Mouse (Mus musculus): ENCODE data around the gene Carns1. TPM values are rescaled to one million over a fixed set of nuclear protein-coding genes. Genes with fewer than 3 reads are reported as not detected.

Carns1 gene
- 93.0 to 107 TPM (median 97.9 TPM) in 4 replicates for total RNA-seq (2023)

GRCm38 (mm10) chr19:4175368-4175947 is at the start of gene Carns1:
TSS of gene Carns1 (minus strand) at chr19:4175479.

DNA sequence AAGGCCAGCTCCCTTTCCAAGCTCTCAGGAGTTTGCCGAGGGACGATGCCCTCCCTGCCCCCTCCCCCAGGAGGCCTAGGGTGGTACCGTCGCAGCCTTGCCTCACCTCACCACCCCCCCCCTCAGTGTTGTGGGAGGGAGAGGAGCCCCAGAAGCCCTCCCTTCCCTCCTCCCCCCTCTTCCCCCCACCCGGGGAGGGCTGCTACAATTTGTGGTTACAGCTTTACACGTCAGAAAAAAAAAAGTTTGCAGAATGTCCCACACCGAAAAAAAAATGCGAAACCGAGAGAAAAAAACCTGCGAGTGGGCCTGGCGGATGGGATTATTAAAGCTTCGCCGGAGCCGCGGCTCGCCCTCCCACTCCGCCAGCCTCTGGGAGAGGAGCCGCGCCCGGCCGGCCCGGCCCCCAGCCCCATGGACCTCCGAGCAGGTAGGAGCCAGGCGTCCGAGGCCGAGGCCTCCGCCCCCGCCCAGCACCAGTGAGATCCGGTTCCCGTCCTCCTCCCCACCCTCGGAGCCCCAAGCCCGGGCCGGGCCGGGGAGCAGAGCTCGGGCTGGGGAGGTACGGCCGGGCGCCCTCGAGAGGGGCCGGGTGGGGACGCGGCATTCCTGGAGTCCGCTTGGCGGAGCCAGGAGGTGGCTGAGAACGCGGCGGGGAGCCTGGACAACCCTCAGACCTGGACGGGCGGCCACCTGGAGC is 38.9 kb upstream of the Carns1 start, which contains the start of the genes Clcf1 and AC109138.7:
Clcf1 (plus strand) TSS at position 168 of the 700 bp plus-strand sequence.
AC109138.7 (plus strand) TSS at position 287 of the 700 bp plus-strand sequence.

GRCm38 (mm10) chr19:4201291-4201909 is 26.1 kb upstream of the Carns1 start, which contains the start of gene Rad9a:
TSS of gene Rad9a (minus strand) at chr19:4201662.

DNA sequence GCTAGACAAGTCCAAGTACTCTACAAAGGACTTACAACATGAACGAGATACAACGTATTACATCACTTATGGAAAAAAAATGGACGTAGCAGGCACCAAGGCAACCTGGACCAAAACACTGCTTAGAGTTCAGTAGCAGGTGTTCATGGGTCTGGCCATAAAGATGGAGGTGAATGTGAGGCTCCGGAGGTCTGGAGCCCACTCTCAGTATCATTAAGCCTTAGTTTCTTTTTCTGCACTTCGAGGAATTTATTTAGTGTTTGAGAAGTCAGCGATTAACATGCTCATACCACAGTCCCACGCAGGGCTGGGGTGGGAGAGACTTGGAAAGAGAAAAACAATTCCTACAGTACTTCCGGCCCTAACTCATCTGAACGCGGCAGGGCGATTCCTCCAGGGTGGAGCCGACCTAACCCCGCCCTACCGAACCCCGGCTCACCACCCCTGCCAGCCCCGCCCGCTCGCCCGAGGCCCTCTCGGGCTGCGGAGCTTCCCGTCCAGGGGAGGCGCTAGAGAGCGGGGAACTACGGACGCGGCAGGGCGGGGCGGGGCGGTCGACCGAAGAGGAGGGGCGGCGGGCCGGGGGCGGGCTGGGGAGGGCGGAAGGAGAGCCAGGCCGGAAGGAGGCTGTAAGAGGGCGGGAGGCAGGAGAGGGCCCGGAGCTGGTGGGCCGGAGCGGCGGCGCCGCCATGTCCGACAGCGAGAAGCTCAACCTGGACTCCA is 16.4 kb upstream of the Carns1 start, which contains the start of gene Ppp1ca:
Ppp1ca (plus strand) TSS at position 538 of the 723 bp plus-strand sequence.

GRCm38 (mm10) chr19:4190831-4191334 is 15.6 kb upstream of the Carns1 start, which contains the start of gene Tbc1d10c:
TSS of gene Tbc1d10c (minus strand) at chr19:4191284.

GRCm38 (mm10) chr19:4162646-4163542 is 12.4 kb downstream of the Carns1 start, which contains the start of gene Rps6kb2:
TSS of gene Rps6kb2 (minus strand) at chr19:4163354.

GRCm38 (mm10) chr19:4153232-4153654 is 22.0 kb downstream of the Carns1 start, which contains the start of gene Ptprcap:
TSS of gene Ptprcap (plus strand) at chr19:4153604.

GRCm38 (mm10) chr19:4148491-4148806 is 26.8 kb downstream of the Carns1 start, which contains the start of gene Coro1b:
TSS of gene Coro1b (plus strand) at chr19:4148619.

GRCm38 (mm10) chr19:4143759-4144268 is 31.5 kb downstream of the Carns1 start, which contains the start of gene Cabp4:
TSS of gene Cabp4 (minus strand) at chr19:4144033.

DNA sequence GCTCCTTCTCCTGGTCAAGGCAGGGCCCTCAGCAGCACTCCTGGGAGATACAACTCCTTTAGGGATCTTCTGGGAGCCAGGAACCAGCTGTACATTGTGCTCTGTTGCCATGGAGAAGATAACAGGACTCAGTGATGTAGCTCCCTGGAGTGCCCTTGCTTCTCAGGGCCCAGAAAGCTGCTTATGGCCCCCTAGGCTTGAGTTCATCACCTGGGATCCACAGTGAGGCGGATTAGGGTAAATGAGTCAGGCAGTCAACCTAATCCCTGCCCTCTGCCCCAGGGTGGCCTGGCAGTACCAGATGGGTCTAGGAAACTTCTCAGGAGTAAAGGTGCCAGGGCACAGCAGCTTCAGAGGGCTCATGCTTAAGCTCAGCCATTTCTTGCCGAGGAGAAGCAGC is 35.8 kb downstream of the Carns1 start, which contains the start of gene Gpr152:
Gpr152 (plus strand) TSS at position 342 of the 400 bp plus-strand sequence.

DNA sequence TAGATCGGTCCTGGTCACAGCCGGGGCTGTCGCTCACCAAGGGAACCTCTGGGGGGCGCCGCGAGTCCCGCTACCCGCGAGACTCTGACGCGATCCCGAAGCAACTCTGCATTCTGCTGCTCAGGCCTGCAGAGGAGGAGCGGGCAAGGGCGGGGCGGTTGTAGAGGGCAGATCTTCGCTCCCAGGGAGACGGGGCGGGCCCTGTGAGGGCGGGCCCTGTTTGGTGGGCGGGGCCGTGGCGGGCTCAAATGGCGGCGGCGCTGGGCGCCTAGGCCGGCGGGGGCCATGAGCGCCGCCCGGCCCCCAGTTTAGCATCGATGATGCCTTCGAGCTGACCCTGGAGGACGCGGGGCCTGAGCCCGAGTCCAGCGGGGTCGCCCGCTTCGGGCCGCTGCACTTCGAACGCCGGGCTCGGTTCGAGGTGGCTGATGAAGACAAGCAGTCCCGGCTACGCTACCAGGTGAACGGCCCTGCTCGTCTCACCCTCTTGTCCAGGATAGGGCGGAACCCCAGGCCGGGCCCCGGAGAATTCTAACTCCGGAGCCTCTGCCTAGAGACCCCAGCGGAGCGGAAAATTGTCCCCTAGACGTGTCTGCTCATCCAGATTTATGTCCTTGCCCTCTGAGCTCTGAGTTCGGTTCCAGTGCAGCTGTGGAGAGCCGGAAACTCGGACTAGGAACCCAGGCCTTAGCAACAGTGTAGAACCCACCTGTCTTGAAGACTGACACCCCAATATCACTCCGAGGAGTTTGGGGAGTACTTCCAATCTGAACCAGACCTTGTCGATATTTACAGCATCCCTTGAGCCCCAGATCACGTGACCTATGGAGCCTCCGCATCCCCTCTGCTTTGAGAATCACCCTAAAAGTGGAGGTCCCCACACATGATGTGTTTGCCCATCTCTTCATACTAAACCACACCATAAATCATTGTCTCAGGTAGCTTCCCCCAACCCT is 49.3 kb downstream of the Carns1 start, which contains the start of gene Aip:
Aip (minus strand) TSS at position 118 of the 956 bp plus-strand sequence.

Other genes with a start within 250 kb of the Carns1 start
- gene Aldh3b1, start 245.7 kb downstream of the Carns1 start, total RNA-seq (2023): 7.6 to 9.4 TPM (median 8.4 TPM) in 4 replicates
- 533 to 593 TPM (median 563 TPM) in 4 replicates for gene Unc93b1, start 240.3 kb downstream of the Carns1 start, total RNA-seq (2023)
- gene Aldh3b3, start 216.8 kb downstream of the Carns1 start, total RNA-seq (2023): 0.15 TPM in 1 of 4 replicates, not detected in the others
- 0.26 to 0.36 TPM in 2 of 4 replicates, not detected in the others for gene Aldh3b2, start 203.2 kb downstream of the Carns1 start, total RNA-seq (2023)
- gene Acy3, start 188.9 kb downstream of the Carns1 start, total RNA-seq (2023): not detected in 4 replicates
- not detected in 4 replicates for gene Tbx10, start 182.7 kb downstream of the Carns1 start, total RNA-seq (2023)
- 16.1 to 21.0 TPM (median 19.8 TPM) in 4 replicates for gene Nudt8, start 174.9 kb downstream of the Carns1 start, total RNA-seq (2023)
- gene Gm49405, start 174.9 kb downstream of the Carns1 start, total RNA-seq (2023): 3.1 to 6.8 TPM (median 4.0 TPM) in 4 replicates
- 7.1 to 12.1 TPM (median 10.4 TPM) in 4 replicates for gene Doc2g, start 172.2 kb downstream of the Carns1 start, total RNA-seq (2023)
- gene Ndufv1, start 162.7 kb downstream of the Carns1 start, total RNA-seq (2023): 73.3 to 94.8 TPM (median 89.7 TPM) in 4 replicates
- 137 to 169 TPM (median 145 TPM) in 4 replicates for gene Gstp1, start 137.5 kb downstream of the Carns1 start, total RNA-seq (2023)
- gene Gstp2, start 129.5 kb downstream of the Carns1 start, total RNA-seq (2023): 8.8 to 22.4 TPM (median 15.9 TPM) in 4 replicates
- gene Gstp3, start 115.9 kb downstream of the Carns1 start, total RNA-seq (2023): not detected in 4 replicates
- gene Cabp2, start 93.9 kb downstream of the Carns1 start, total RNA-seq (2023): not detected in 4 replicates
- 119 to 136 TPM (median 129 TPM) in 4 replicates for gene Cdk2ap2, start 78.3 kb downstream of the Carns1 start, total RNA-seq (2023)
- gene Pitpnm1, start 75.5 kb downstream of the Carns1 start, total RNA-seq (2023): 195 to 200 TPM (median 198 TPM) in 4 replicates
- 95.2 to 103 TPM (median 98.9 TPM) in 4 replicates for gene Aip, start 49.6 kb downstream of the Carns1 start, total RNA-seq (2023)
- gene Gpr152, start 35.7 kb downstream of the Carns1 start, total RNA-seq (2023): 0.14 to 0.31 TPM (median 0.27 TPM) in 3 of 4 replicates, not detected in the other
- 0.88 to 1.4 TPM (median 1.2 TPM) in 4 replicates for gene Cabp4, start 31.4 kb downstream of the Carns1 start, total RNA-seq (2023)
- 129 to 166 TPM (median 137 TPM) in 4 replicates for gene Coro1b, start 26.9 kb downstream of the Carns1 start, total RNA-seq (2023)
- 341 to 368 TPM (median 348 TPM) in 4 replicates for gene Ptprcap, start 21.9 kb downstream of the Carns1 start, total RNA-seq (2023)
- 50.3 to 55.6 TPM (median 50.9 TPM) in 4 replicates for gene Rps6kb2, start 12.1 kb downstream of the Carns1 start, total RNA-seq (2023)
- 255 to 266 TPM (median 262 TPM) in 4 replicates for gene Tbc1d10c, start 15.8 kb upstream of the Carns1 start, total RNA-seq (2023)
- gene Ppp1ca, start 16.6 kb upstream of the Carns1 start, total RNA-seq (2023): 377 to 398 TPM (median 383 TPM) in 4 replicates
- gene Rad9a, start 26.2 kb upstream of the Carns1 start, total RNA-seq (2023): 51.5 to 59.3 TPM (median 55.6 TPM) in 4 replicates
- gene Clcf1, start 38.8 kb upstream of the Carns1 start, total RNA-seq (2023): 141 to 150 TPM (median 148 TPM) in 4 replicates
- 5.9 TPM in 1 of 4 replicates, not detected in the others for gene AC109138.7, start 38.9 kb upstream of the Carns1 start, total RNA-seq (2023)
- 206 to 223 TPM (median 211 TPM) in 4 replicates for gene Pold4, start 56.4 kb upstream of the Carns1 start, total RNA-seq (2023)
- gene Ssh3, start 93.7 kb upstream of the Carns1 start, total RNA-seq (2023): 26.5 to 33.7 TPM (median 27.9 TPM) in 4 replicates
- gene Ankrd13d, start 107.7 kb upstream of the Carns1 start, total RNA-seq (2023): 26.4 to 33.1 TPM (median 28.4 TPM) in 4 replicates
- gene Grk2, start 130.7 kb upstream of the Carns1 start, total RNA-seq (2023): 529 to 561 TPM (median 549 TPM) in 4 replicates
- gene Kdm2a, start 222.8 kb upstream of the Carns1 start, total RNA-seq (2023): 224 to 243 TPM (median 232 TPM) in 4 replicates